Mouse (Mus musculus) ovary, postnatal 14 days (tissue): ENCODE data around the gene Ptgs2.

Experiments used
- DNase-seq: peaks from one replicate; pipeline ENCODE4 v3.0.0; 2022; ENCODE audit warnings: low spot score

Ptgs2 gene

GRCm38 (mm10) chr1:150099790-150100333 lies at the start of gene Ptgs2:
TSS of gene Ptgs2 (plus strand) at chr1:150100031.
- DNase-seq: peak; percentile 20

GRCm38 (mm10) chr1:150050256-150050655 lies 49.6 kb upstream of the Ptgs2 start:
- no peak for DNase-seq

- DNase-seq: no peak
Observed at GRCm38 (mm10) chr1:150065684-150066083, 34.1 kb upstream of the Ptgs2 start.

GRCm38 (mm10) chr1:150072880-150073279 lies 27.0 kb upstream of the Ptgs2 start:
- no peak for DNase-seq

- DNase-seq: no peak
Observed at GRCm38 (mm10) chr1:150074609-150075008, 25.2 kb upstream of the Ptgs2 start.

GRCm38 (mm10) chr1:150089040-150089692 lies 10.7 kb upstream of the Ptgs2 start:
- no peak for DNase-seq

GRCm38 (mm10) chr1:150090229-150090628 lies 9.6 kb upstream of the Ptgs2 start:
- no peak for DNase-seq

- DNase-seq: no peak
Observed at GRCm38 (mm10) chr1:150097036-150097435, 2.8 kb upstream of the Ptgs2 start.

GRCm38 (mm10) chr1:150097721-150098120 lies 2.1 kb upstream of the Ptgs2 start:
- no peak for DNase-seq

GRCm38 (mm10) chr1:150099374-150099773 lies 457 bp upstream of the Ptgs2 start:
- no peak for DNase-seq

GRCm38 (mm10) chr1:150104228-150104720 lies 4.4 kb downstream of the Ptgs2 start:
- DNase-seq: no peak

GRCm38 (mm10) chr1:150106736-150107135 lies 6.9 kb downstream of the Ptgs2 start:
- DNase-seq: no peak

GRCm38 (mm10) chr1:150109591-150109990 lies 9.8 kb downstream of the Ptgs2 start:
- no peak for DNase-seq

- no peak for DNase-seq
Observed at GRCm38 (mm10) chr1:150115352-150115751, 15.5 kb downstream of the Ptgs2 start.

- no peak for DNase-seq
Observed at GRCm38 (mm10) chr1:150118352-150118751, 18.5 kb downstream of the Ptgs2 start.

GRCm38 (mm10) chr1:150125568-150125967 lies 25.7 kb downstream of the Ptgs2 start:
- DNase-seq: no peak

GRCm38 (mm10) chr1:150130070-150130469 lies 30.2 kb downstream of the Ptgs2 start:
- no peak for DNase-seq

- no peak for DNase-seq
Observed at GRCm38 (mm10) chr1:150130586-150131275, 30.9 kb downstream of the Ptgs2 start.

- no peak for DNase-seq
Observed at GRCm38 (mm10) chr1:150135350-150135749, 35.5 kb downstream of the Ptgs2 start.

- no peak for DNase-seq
Observed at GRCm38 (mm10) chr1:150139730-150140129, 39.9 kb downstream of the Ptgs2 start.

- no peak for DNase-seq
Observed at GRCm38 (mm10) chr1:150141939-150142338, 42.1 kb downstream of the Ptgs2 start.

- no peak for DNase-seq
Observed at GRCm38 (mm10) chr1:150143578-150143977, 43.7 kb downstream of the Ptgs2 start.

- no peak for DNase-seq
Observed at GRCm38 (mm10) chr1:150145049-150145448, 45.2 kb downstream of the Ptgs2 start.
